Comparison of ENCODE assay signal across 22 mouse cellular contexts in genomic region chr5:98562806-98563205, GRCm38 (mm10). TPM values are rescaled to one million over a fixed set of nuclear protein-coding genes. Genes with fewer than 3 reads are reported as not detected.
"Had no signal": no experiment of that assay in that cellular context is flagged by ENCODE, and none has a peak within 500 bp of the region (broad histone marks: within the 10 kb centered on the region; RNA-seq: fewer than 3 reads in every experiment).

No protein-coding gene starts in this region.

- ATAC-seq: liver, postnatal 0 days; midbrain, embryonic 13.5 days; midbrain, embryonic 15.5 days had no signal

- H3K4me2 ChIP-seq: liver, embryonic 13.5 days; liver, embryonic 15.5 days; midbrain, embryonic 11.5 days; midbrain, embryonic 13.5 days; midbrain, embryonic 15.5 days; neural tube, embryonic 12.5 days; stomach, embryonic 15.5 days had no signal

- H3K36me3 ChIP-seq: liver, embryonic 13.5 days; liver, embryonic 15.5 days; midbrain, embryonic 13.5 days; midbrain, embryonic 15.5 days; neural tube, embryonic 12.5 days; stomach, embryonic 15.5 days had no signal

- H3K27me3 ChIP-seq: liver, embryonic 13.5 days; liver, embryonic 15.5 days; megakaryocyte, embryonic 14.5 days; midbrain, embryonic 13.5 days; midbrain, embryonic 15.5 days; neural tube, embryonic 12.5 days; stomach, embryonic 15.5 days had no signal

- H3K27ac ChIP-seq: liver, embryonic 13.5 days; liver, embryonic 15.5 days; macrophage; midbrain, embryonic 13.5 days; midbrain, embryonic 15.5 days; neural tube, embryonic 12.5 days; stomach, embryonic 15.5 days; stomach, postnatal 0 days had no signal

- H3K4me3 ChIP-seq: liver, embryonic 13.5 days; liver, embryonic 15.5 days; megakaryocyte, embryonic 14.5 days; midbrain, embryonic 13.5 days; midbrain, embryonic 15.5 days; neural tube, embryonic 12.5 days; stomach, embryonic 15.5 days had no signal

- DNase-seq: liver, embryonic 13.5 days; liver, postnatal 0 days; lung, postnatal 10 days; lung, postnatal 36 days; right cerebral cortex, postnatal 14 days; thymus, adult 2 months; thymus, postnatal 25 days; thymus, postnatal 4 days had no signal

- H3K9me3 ChIP-seq: liver, embryonic 13.5 days; liver, embryonic 15.5 days; midbrain, embryonic 13.5 days; midbrain, embryonic 15.5 days; neural tube, embryonic 12.5 days; stomach, embryonic 15.5 days had no signal

- H3K9ac ChIP-seq: liver, embryonic 13.5 days; liver, embryonic 15.5 days; liver, postnatal 0 days; midbrain, embryonic 13.5 days; midbrain, embryonic 15.5 days; neural tube, embryonic 12.5 days; stomach, embryonic 15.5 days had no signal

- H3K4me1 ChIP-seq: liver, embryonic 13.5 days; liver, embryonic 15.5 days; megakaryocyte, embryonic 14.5 days; midbrain, embryonic 15.5 days; stomach, embryonic 15.5 days had no signal

RNA-seq across cellular contexts. Expression of gene Gm11111, which starts 10.3 kb away (rescaled TPM):
- polyA plus RNA-seq: liver, embryonic 13.5 days; liver, embryonic 15.5 days; liver, postnatal 0 days; macrophage; midbrain, embryonic 11.5 days; midbrain, embryonic 13.5 days; midbrain, embryonic 15.5 days; midbrain, postnatal 0 days; neural tube, embryonic 12.5 days; neural tube, embryonic 14.5 days; spleen, adult 2 months; stomach, embryonic 15.5 days; stomach, postnatal 0 days; testis, adult 2 months; thymus, adult 2 months; urinary bladder, adult 2 months had no signal
